ENCODE assay signal across 8 mouse cellular contexts in the genomic region with DNA sequence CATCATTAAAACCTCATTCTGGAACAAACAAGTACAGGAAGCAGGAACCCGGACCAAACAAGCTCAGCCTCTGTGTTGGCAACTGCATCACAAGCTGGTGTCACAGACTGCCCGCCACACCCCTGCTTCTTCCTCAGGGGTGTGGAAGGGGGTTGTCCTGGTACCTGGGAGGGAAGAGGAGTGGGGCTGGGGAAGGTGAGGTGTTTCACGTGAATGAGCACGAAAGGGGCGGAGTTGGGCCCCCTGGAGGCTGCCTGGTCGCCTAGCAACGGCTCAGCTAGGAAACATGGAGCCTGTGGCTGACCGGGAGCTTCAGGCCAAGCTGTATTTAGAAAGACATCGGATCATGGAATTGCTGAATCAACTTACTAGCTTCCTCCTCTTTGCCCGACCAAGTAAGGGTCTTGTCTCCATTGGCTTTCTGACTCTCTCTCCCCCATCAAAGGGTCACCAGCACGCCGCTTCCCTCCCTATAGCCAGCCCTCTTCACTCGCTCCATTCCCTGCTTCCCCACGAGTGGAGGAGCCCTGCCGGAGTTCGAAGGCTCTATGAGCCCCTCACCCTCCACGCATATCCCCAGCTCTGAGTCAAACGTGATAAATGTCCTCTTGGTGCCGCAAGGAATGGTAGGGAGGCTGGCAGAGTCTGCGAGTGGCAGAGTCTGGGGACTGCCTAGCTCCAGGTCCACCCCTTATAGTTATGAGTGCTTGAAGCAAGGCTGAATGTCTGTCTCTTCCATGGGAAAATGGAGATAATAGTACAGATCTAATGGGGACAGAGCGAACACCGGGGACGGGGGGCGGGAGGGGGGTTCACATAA. TPM values are rescaled to one million over a fixed set of nuclear protein-coding genes. Genes with fewer than 3 reads are reported as not detected.
DNase-seq lines count a peak whose midpoint lies in the region; ATAC-seq and TF ChIP-seq lines count a peak whose summit lies in the region.

TSS of gene Efcab10 (plus strand) at position 51 of the 820 bp plus-strand sequence.

- no peaks in the 10 kb centered on the region for H3K36me3 ChIP-seq in forebrain, embryonic 14.5 days (ENCODE audit: control insufficient read depth, insufficient read depth, low read length)
- H3K36me3 ChIP-seq in limb, embryonic 14.5 days (ENCODE audit: control insufficient read depth, insufficient read depth, low read length) = no peaks in the 10 kb centered on the region

- peak; percentile 73 for ATAC-seq in forebrain, embryonic 14.5 days
- ATAC-seq in limb, embryonic 14.5 days (ENCODE audit: low FRiP score, low read depth) = peak; percentile 47; the same call in 1 of the 2 replicates
- ATAC-seq in monocyte, adult 5-6 weeks (replicated peaks; ENCODE audit: insufficient number of reproducible peaks, low FRiP score, low TSS enrichment, poor library complexity, severe bottlenecking) = no peak
- ATAC-seq in cerebellum, adult (ENCODE audit: insufficient number of reproducible peaks, low FRiP score, low TSS enrichment) = no peak

- peak within 1 kb of the TSS; percentile 44; the same call in 1 of the 2 replicates for H3K27ac ChIP-seq in forebrain, embryonic 14.5 days (ENCODE audit: low read depth, low read length)
- no peak within 1 kb of the TSS for H3K27ac ChIP-seq in limb, embryonic 14.5 days (replicated peaks; ENCODE audit: low read depth, low read length)

- peak within 1 kb of the TSS; percentile 51; the same call in 1 of the 2 replicates for H3K9ac ChIP-seq in forebrain, embryonic 14.5 days (ENCODE audit: low read length)
- H3K9ac ChIP-seq in limb, embryonic 14.5 days (ENCODE audit: low read depth, low read length, severe bottlenecking) = peak within 1 kb of the TSS; percentile 48; the same call in 1 of the 2 replicates

- WGBS in forebrain, embryonic 14.5 days = 8% methylated on average over 24 of the region's 24 CpGs
- 13% methylated on average over 24 of the region's 24 CpGs for WGBS in limb, embryonic 14.5 days

- H3K4me1 ChIP-seq in forebrain, embryonic 14.5 days (ENCODE audit: control insufficient read depth, insufficient read depth, low read length) = no peaks in the 10 kb centered on the region
- H3K4me1 ChIP-seq in limb, embryonic 14.5 days (ENCODE audit: control insufficient read depth, insufficient read depth, low read length) = peaks cover 4% of the 10 kb centered on the region

- no peaks in the 10 kb centered on the region for H3K27me3 ChIP-seq in forebrain, embryonic 14.5 days (replicated peaks; ENCODE audit: control insufficient read depth, insufficient read depth, low read length)
- H3K27me3 ChIP-seq in limb, embryonic 14.5 days (ENCODE audit: control insufficient read depth, insufficient read depth, low read length) = no peaks in the 10 kb centered on the region

- peak within 1 kb of the TSS; percentile 55 for H3K4me2 ChIP-seq in forebrain, embryonic 14.5 days (ENCODE audit: low read length)
- peak within 1 kb of the TSS; percentile 51 for H3K4me2 ChIP-seq in limb, embryonic 14.5 days (replicated peaks; ENCODE audit: low read depth, low read length, severe bottlenecking)

- no peaks in the 10 kb centered on the region for H3K9me3 ChIP-seq in forebrain, embryonic 14.5 days (replicated peaks; ENCODE audit: control insufficient read depth, low read length)
- H3K9me3 ChIP-seq in limb, embryonic 14.5 days (ENCODE audit: control insufficient read depth, low read length) = no peaks in the 10 kb centered on the region

- DNase-seq in ovary, adult 18-20 months (ENCODE audit: low spot score) = peak; percentile 44
- DNase-seq in ovary, postnatal 10 days (ENCODE audit: low spot score) = no peak
- peak; percentile 63 for DNase-seq in forebrain, embryonic 14.5 days (ENCODE audit: low spot score)
- DNase-seq in kidney, adult 9 months = peak; percentile 12
- DNase-seq in limb, embryonic 14.5 days (ENCODE audit: low spot score) = peak; percentile 14
- peak; percentile 21 for DNase-seq in retina, postnatal 7 days (ENCODE audit: low read depth, low spot score)

- TF ChIP-seq POLR2A in limb, embryonic 14.5 days (IDR thresholded peaks at IDR 0.05; ENCODE audit: borderline replicate concordance, extremely low read depth, insufficient read depth, insufficient read length) = no peak

- H3K4me3 ChIP-seq in forebrain, embryonic 14.5 days (ENCODE audit: low read depth, low read length) = peak within 1 kb of the TSS; percentile 23
- peak within 1 kb of the TSS; percentile 27 for H3K4me3 ChIP-seq in limb, embryonic 14.5 days (replicated peaks; ENCODE audit: low read length)

RNA-seq across cellular contexts. Expression of gene Efcab10, which starts in this region (rescaled TPM):
- 4.2 and 4.3 TPM in 2 replicates for polyA plus RNA-seq in forebrain, embryonic 14.5 days (2014; fragmentation: Nextera tagmentation; extraction: Ambion mirVana)
- 0.15 TPM in 1 of 2 replicates, not detected in the other for polyA plus RNA-seq in limb, embryonic 14.5 days (2012; rRNA removed)
- polyA plus RNA-seq in limb, embryonic 14.5 days (2014; fragmentation: Nextera tagmentation; extraction: Ambion mirVana) = 0.32 TPM in 1 of 2 replicates, not detected in the other
- not detected in 3 replicates for total RNA-seq in monocyte, adult 5-6 weeks (2017)

Comparison
In these comparisons a context has a peak if more than half of its experiments do, and no peak if none do; other contexts are left out.
1. Peak in DNase-seq, ATAC-seq, H3K4me3 ChIP-seq, H3K9ac ChIP-seq and H3K4me2 ChIP-seq in limb, embryonic 14.5 days; RNA of the gene not detected or under 1 TPM.